In genomic region chr12:108478714-108479113, GRCm38 (mm10) we compare ENCODE assay signal across 17 mouse cellular contexts.
"Had no signal": no experiment of that assay in that cellular context is flagged by ENCODE, and none has a peak within 500 bp of the region (broad histone marks: within the 10 kb centered on the region; RNA-seq: fewer than 3 reads in every experiment).

No protein-coding gene starts in this region.

- H3K4me1 ChIP-seq: liver, embryonic 13.5 days; liver, embryonic 15.5 days; megakaryocyte, embryonic 14.5 days had no signal

- H3K36me3 ChIP-seq: liver, embryonic 13.5 days; liver, embryonic 15.5 days; midbrain, embryonic 15.5 days had no signal

- H3K9me3 ChIP-seq: liver, embryonic 13.5 days; liver, embryonic 15.5 days; lung, embryonic 15.5 days; megakaryocyte, embryonic 14.5 days; midbrain, embryonic 13.5 days; midbrain, embryonic 15.5 days; neural tube, embryonic 12.5 days; stomach, embryonic 15.5 days had no signal

- DNase-seq: liver, embryonic 13.5 days; liver, postnatal 0 days; lung, adult 2 months; right cerebral cortex, postnatal 14 days; thymus, adult 2 months; thymus, postnatal 25 days; thymus, postnatal 4 days had no signal

- H3K9ac ChIP-seq: liver, embryonic 13.5 days; liver, embryonic 15.5 days; liver, postnatal 0 days; lung, embryonic 15.5 days; midbrain, embryonic 13.5 days; midbrain, embryonic 15.5 days; neural tube, embryonic 12.5 days; stomach, embryonic 15.5 days had no signal

- H3K27me3 ChIP-seq: lung, embryonic 15.5 days; midbrain, embryonic 13.5 days; midbrain, embryonic 15.5 days; neural tube, embryonic 12.5 days; stomach, embryonic 15.5 days had no signal

- ATAC-seq: liver, postnatal 0 days; midbrain, embryonic 13.5 days; midbrain, embryonic 15.5 days had no signal

- H3K4me3 ChIP-seq: liver, embryonic 13.5 days; liver, embryonic 15.5 days; lung, embryonic 15.5 days; megakaryocyte, embryonic 14.5 days; midbrain, embryonic 13.5 days; midbrain, embryonic 15.5 days; neural tube, embryonic 12.5 days; stomach, embryonic 15.5 days had no signal

- H3K27ac ChIP-seq: liver, embryonic 13.5 days; liver, embryonic 15.5 days; lung, embryonic 15.5 days; macrophage; midbrain, embryonic 13.5 days; midbrain, embryonic 15.5 days; neural tube, embryonic 12.5 days; stomach, embryonic 15.5 days; stomach, postnatal 0 days had no signal

- H3K4me2 ChIP-seq: liver, embryonic 13.5 days; liver, embryonic 15.5 days; lung, embryonic 15.5 days; midbrain, embryonic 11.5 days; midbrain, embryonic 13.5 days; midbrain, embryonic 15.5 days; neural tube, embryonic 12.5 days; stomach, embryonic 15.5 days had no signal
